Mouse (Mus musculus): ENCODE results near the gene Alg10b.
"Not testable (repeated sequence)": the region's sequence is repeated elsewhere in the genome, so short reads cannot be mapped to it uniquely, and the experiment has no call there.

Alg10b gene

GRCm38 (mm10) chr15:90223969-90224750 is at the start of gene Alg10b:
Gene Alg10b (plus strand): TSS chr15:90224311.
- DNase-seq (ENCODE audit: inconsistent age in 2 of 2, low spot score in 1 of 2), result peak; percentile 82 to 94

DNA sequence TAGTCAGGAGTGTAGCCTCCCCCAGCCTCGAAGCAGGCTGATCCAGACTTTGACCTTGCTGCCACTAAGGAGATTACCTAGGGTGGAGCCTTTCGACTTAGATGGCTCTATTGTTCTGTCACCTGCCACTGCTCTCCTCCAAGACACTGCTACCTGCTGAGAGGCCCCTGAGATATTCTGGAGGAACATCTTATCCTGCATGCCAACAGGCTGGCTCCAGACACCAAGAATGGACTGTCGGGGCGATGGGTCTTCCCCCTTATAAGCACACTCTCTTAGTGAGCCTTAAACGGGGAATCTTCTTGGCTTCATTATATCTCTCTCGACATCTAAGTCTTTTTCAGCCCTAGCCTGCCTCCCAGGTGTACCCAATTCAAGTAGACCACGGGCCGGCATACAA is 41.0 kb upstream of the Alg10b start:
- not testable (repeated sequence) for DNase-seq (ENCODE audit: inconsistent age in 2 of 2, low spot score in 1 of 2)

DNA sequence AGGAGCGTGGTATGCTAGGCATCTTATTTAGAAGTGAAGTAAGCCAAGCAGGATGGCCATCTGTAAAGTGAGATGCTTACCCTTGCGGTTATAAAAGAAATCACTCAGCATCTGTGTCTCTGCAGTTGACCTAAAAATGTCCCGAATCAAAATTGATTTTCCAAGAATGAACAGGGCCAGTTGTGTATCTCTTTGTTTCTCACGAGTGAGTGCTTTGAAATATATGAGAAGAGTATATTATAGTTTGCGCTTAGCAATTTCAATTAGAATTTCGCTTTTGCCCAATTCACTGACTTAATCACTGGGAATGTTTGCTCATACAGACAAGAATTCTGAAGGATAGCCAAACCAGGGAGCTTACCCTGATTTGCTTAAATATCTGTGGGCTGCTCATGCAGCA is 40.6 kb upstream of the Alg10b start:
- DNase-seq (ENCODE audit: inconsistent age in 2 of 2, low spot score in 1 of 2), result no peak

GRCm38 (mm10) chr15:90184743-90185142 is 39.4 kb upstream of the Alg10b start:
- DNase-seq (ENCODE audit: inconsistent age in 2 of 2, low spot score in 1 of 2), result no peak

- DNase-seq (ENCODE audit: inconsistent age in 2 of 2, low spot score in 1 of 2), result no peak
These were observed 34.6 kb upstream of the Alg10b start for GRCm38 (mm10) chr15:90189477-90189876.

GRCm38 (mm10) chr15:90213946-90214345 is 10.2 kb upstream of the Alg10b start:
- no peak for DNase-seq (ENCODE audit: inconsistent age in 2 of 2, low spot score in 1 of 2)

DNA sequence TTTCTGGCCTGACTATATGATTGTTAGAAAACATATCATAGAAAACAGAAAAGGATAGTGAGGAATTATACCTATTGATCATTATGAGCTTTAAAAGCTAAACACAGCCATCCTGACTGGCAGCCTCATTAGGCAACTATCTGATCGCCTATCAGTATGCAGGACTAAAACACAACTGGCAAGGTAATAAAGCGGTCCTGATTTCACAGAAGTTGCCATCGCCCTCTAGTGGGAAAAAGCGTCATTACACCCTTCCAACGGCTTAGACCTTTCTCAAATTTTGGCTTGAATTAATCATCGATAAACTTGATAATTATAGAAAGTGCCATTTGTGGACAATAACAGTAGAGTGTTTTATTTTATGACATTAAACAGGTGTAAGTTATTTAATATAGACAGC is 9.2 kb upstream of the Alg10b start:
- peak; percentile 29 to 83 for DNase-seq (ENCODE audit: inconsistent age in 2 of 2, low spot score in 1 of 2)

DNA sequence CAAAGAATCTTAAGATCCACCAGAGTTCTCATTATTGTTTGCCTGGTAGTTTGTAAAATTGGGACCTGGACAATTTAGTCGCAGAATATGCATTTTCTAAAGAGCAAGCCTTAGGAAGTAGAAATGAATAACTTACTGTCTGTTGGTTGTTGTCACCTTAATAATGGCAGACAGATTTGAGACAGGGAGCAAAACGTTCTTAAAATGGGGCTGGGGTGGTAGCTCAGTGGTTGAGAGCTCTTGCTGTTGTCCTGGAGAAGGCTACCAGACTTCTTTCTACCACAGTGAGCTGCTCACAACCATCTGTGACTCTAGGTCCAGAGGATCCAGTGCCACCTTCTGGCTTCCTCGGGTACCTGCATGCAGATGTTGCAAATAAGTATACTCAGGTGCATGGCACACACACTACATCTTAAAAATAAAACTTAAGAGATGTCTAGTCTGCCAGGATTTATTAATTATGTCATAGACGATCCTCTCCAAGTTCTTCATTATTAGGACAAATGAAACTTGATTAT is 1.0 kb downstream of the Alg10b start:
- DNase-seq (ENCODE audit: inconsistent age in 2 of 2, low spot score in 1 of 2), result peak in 1 of 2 experiments; percentile 41

DNA sequence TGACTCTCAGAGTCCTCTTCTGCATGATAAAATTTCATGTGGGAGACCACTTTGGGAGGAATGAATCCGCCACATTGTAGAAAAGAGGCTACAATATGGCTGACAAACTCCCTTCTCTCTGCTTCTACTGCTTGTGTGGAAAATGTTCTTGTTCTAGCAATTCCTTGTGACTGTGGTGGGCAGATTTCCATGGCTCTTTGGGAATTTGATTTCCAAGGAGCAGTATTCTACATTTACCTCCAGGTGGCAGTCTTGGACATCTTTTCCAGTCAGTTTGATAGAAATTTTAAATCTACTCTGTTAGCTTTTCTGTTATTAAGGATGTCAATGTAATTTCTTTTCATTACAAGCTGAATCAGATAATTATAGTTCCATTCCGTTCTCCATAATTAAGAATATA is 13.5 kb downstream of the Alg10b start:
- DNase-seq (ENCODE audit: inconsistent age in 2 of 2, low spot score in 1 of 2), result peak in 1 of 2 experiments; percentile 29

- DNase-seq (ENCODE audit: inconsistent age in 2 of 2, low spot score in 1 of 2), result no peak
These were observed 20.0 kb downstream of the Alg10b start for GRCm38 (mm10) chr15:90244081-90244480.

DNA sequence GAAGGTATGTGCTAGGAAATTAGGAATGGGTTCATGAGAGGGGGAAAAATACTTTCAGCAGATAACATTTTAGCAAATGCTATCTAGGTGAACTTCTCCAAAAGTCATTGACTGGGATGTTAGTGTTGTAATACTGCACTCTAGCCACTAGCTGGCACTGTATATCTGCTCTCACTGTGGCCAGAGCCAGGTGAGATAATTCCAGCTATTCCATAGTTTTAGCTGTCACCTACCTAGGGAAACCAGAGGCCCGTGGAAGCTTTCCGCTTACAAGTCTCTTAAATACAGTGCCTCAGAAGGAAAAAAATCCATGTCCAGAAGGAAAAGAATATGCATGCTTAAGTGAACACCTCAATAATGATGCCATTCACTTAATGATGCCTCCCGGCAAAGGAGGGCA is 25.6 kb downstream of the Alg10b start:
- DNase-seq (ENCODE audit: inconsistent age in 2 of 2, low spot score in 1 of 2), result peak in 1 of 2 experiments; percentile 32

DNA sequence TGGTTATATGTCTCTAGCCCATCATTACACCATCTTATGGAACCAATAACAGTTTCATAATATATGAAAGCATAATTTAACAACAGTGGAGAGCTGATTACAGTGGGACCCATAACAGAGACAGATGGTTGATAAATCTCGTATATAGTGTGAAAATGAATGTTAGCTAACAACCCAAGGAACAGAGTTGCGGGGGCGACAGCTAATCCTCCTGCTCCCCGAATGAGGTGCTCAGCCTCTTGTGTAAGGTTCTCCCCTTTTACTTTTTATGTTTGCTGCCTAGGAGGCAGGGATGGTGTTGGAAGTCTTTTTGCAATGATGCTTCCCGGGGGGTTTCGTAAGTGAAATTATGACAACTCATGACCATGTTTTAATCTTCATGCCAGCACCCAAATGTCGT is 58.8 kb downstream of the Alg10b start:
- no peak for DNase-seq (ENCODE audit: inconsistent age in 2 of 2, low spot score in 1 of 2)
